Mouse (Mus musculus) frontal cortex, postnatal 10 days (tissue): ENCODE data around the gene Cdc27.
"Not testable (repeated sequence)": the region's sequence is repeated elsewhere in the genome, so short reads cannot be mapped to it uniquely, and the experiment has no call there.

Source experiments
- DNase-seq, 2 experiments: peaks; one replicate each; pipeline ENCODE4 v3.0.0; 2022; ENCODE audit warnings: low spot score in 2 of 2, mixed read lengths in 1 of 2

The Cdc27 gene

DNA sequence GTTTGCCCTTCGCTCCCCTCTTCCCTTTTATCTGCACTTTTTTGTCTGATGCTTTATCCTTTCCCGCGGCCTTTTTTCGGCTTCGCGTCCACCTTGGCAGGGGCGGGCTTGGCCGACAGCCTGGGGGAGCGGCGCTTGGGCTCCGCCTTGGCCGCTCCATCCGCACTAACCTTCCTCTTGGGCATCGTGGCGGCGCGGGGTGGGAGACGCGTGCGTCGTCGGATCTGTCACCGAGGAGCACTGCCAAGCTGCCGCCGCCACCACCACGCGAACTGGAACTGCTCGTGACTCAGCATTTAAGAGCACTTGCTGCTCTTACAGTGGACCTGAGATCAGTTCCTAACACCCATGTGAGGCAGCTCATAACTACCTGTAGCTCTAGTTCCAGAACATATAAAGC lies 21.0 kb upstream of the Cdc27 start:
- not testable (repeated sequence) for DNase-seq

DNA sequence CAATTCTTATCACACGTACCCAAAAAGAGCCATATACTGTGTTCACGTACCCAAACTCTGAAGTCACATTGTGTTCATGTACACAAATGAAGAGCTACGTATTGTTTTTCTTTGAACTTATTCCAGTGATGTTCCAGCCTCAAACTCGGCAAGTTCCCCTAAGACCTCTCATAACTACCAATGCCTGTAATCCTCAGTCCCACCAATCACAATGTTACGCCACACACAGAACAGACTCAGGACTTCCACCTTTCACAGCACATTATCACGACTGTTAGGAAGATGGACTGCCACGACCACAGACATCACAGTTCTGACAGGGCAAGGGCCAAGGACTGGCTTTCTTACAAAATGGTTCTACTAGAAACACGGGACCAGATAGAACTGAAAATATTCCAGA lies 20.1 kb upstream of the Cdc27 start:
- DNase-seq: not testable (repeated sequence)

DNA sequence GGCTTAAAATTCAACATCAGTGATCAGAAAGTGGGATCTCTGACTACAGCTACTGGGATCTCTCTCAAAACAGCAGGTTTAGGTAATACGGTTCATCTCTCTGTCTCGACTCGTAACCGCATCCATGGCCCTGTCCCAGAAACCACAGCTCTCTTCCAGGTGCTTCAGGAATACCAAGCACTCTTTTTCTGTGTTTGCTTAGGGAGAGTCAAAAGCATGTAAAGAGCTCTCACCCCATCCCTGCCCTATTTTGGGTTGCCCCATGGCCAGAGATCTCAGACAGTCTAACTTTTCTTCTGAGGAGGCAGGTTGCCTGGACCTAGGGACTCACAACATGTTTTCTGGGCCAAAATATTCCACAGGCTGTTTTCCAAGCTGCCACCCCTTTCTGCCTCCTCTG lies 17.9 kb upstream of the Cdc27 start:
- DNase-seq: no peak

DNA sequence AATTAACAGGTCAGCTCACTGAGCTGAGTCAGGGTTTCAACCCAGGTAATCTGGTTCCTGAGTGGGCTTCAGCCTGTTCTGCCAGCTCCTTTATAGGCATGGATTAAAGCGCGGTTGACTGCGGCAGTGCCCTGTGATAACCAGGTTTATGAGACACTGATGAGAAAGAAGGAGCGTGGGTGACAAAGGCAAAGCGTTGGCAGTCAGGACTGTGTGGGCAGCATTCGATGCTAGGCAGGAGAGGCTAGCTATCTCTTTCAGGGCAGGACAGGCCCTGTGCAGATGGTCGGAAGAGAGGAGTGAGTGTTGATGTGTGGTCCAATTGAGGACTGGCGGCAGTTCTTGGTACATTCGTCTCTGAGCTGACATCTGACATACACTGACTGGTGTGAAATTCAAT lies 17.3 kb upstream of the Cdc27 start:
- no peak for DNase-seq

DNA sequence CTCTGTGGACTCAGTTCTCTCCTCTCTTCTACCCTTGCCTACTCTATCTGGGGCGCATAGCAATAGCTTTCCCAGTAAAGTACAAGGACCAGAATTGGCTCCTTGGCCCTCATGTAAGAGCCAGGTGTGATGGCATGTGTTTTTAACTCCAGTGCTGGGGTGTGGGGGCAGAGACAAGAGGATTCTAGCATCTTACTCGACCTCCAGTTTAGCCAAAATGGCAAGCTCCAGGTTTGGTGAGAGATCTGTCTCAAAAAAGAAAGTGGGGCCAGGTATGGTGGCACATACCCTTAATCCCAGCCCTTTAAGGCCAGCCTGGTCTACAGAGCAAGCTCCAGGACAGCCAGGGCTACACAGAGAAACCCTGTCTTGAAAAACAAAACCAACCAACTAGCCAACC lies 16.4 kb upstream of the Cdc27 start:
- no peak for DNase-seq

DNA sequence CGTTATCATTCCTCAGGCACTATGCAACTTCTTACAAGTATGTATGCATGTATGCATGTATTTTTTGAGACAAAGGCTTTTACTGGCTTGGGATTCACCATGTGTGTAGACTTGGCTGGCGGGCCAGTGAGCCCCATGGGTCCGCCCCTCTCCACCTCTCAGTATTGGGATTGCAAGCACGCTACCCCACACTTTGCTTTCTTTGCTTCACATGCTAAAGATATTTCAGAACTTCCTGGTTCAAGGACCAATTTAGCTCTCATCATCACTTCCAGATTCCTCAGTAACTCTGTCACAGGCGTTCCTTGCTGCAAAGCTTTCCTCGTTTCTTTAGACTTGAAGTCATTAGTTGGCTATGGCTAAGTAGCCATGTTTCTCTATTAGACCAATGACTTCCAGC lies 15.7 kb upstream of the Cdc27 start:
- DNase-seq: no peak

DNA sequence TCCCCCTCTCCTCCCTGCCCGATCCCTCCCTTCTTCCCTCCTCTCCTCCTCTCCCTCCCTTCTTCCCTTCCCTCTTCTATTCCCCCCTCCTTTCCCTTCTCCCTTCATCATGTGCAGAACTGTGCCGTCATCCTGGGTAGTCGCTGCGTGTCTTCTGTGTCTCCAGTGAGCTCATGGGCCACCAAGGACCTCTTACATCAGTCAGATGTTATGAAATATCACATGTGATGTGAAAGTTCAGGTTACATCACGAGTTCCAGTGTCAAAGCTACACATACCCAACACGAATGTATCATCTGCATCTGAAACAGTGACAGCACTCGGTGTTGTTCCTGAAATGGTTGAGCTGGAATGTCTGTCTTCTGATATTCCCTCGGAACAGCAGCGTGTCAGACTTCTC lies 14.8 kb upstream of the Cdc27 start:
- DNase-seq: no peak

DNA sequence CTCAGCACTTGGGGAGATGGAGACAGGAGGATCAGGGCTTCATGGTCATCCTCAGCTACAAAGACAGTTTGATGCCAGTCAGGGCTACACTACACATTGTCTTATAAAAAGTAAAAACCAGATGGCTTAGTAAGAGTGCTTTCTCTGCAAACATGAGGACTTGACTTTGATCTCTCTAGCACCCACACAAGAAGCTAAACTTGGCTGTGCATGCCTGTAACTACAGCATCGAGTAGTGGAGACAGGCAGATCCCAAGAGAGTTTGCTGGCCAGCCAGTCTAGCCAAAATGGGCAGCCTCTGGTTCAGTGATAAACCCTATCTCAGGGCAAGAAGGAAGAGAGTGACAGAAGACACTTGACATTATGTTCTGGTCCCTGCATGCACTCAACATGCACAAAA lies 13.1 kb upstream of the Cdc27 start:
- DNase-seq: no peak

DNA sequence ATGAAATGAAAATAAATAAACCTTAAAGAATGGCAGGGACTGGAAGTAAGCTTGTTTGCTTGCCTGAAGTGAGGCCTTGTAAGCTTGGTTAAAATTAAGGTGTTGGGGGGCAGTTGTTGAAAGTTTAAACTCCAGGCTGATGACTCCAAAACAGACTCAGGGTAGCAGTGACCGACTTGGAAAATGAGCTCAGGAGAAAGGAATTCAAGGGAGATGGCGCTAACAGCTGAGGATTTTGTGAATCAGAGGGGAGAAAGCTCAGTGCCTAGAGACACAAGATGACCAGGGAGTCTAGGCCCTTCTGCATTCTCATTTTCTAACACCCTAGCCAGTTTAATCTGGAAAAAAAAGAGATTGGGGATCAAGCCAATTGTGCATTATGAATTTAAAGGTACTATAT lies 10.6 kb upstream of the Cdc27 start:
- no peak for DNase-seq

DNA sequence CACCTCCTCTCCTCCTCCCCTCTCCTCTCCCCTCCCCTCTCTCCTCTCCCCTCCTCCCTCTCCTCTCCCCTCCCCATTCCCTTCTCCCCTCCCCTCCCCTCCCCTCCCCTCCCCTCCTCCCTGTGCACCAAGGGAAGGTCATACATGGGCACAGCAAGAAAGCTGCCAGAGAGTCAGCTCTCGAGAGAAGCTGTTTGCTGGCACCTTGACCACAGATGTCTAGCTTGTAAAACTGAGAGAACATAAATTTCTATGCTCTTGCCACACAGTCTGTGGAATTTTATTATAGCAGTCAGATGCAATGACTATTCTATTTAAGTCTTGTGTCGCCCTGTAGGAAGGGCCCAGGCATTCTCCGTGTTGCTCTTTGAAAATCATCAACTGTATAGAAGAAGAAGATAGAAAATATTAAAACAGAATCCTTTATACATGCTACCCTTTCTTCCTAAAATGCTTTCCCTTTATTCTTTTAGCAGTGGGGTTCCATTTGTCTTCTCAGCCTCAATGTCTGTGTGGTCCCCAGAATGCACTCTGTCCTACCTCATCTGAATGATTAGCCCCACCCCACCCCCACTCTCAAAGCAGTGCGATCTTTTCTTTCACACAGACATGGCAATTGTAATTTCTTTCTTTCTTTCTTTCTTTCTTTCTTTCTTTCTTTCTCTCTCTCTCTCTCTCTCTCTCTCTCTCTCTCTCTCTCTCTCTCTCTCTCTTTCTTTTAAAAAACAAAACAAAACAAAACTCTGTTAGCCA lies 8.4 kb upstream of the Cdc27 start:
- no peak for DNase-seq

DNA sequence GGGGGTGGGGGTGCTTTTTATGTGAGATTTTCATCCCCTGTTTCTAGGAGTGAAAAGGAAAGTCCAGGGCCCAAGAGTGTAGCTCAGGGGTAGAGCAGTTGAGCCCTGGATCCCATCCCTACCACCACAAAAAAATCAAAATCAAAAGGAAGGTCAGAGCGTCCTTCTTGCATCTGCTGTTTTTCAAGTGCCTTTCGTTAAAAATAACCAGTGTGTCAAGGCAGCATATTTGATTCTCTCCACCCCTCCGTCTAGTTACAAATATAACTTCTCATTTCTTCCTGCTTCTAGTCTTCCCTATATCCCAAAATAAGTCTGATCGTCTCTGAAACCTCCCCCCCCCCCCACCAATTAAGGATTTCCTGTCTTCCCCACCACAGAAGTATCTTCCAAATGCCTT lies 7.6 kb upstream of the Cdc27 start:
- DNase-seq: no peak

DNA sequence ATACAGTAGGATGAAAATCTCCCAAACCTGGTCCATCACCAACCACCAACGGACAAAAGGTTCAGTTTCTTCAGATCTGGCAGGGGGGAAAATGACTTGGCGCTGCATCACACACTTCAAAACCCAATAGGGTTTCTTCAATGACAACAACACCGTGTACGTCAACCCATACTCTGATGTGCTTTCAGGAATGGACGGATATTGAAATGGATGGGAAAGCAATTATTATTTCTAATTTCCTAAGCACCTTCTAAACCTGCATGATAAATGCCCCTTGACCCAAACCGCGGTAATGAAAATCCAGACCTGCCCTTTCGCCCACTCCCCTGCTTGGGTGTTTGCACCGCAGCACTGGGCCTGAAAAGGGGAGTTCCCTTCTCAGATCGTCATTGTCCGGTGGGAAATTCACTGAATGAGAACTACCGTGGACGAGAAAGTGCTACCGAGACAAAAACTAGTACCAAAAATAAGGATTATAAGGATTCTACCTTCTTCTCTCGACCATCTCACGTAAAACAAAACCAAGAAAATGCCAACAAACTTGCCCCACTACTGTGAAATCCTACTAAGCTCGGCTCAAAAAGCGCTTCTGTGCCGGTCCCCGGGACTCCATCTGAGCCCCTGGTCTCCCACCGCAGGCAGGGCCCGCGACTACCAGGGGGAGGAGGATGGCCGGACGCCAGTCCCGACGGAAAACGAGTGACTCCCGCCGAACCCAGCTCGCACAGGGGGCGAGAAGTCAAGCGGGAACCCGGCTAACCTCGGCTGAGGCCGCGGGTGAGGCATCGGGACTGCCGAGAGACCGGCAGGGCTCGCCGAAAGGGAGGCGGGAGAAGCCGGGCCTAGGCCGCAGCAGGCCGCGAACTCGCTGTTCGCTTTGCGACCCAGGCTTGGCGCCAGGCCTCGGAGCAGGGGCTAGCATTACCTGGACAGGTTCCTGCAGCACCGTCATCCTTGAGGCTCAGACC lies 698 bp downstream of the Cdc27 start:
- DNase-seq: no peak

DNA sequence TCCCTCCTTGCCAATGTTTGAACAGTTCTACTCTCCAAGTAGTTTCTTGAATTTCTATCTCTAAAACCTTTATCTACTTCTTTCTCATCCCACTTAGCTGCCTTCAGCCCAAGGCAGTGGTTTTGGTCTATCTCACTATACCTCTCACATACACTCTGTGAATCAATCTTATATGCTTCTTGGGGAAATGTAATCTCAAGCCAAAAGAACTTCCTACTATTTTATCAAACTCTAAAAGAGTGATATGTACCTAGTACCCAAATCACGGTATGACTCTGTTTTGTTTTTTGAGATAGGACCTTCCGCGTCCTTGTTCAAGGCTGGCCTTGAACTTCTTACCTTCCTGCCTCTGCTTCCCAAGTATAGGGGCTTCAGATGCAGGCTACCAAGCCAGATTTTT lies 2.9 kb downstream of the Cdc27 start:
- DNase-seq: no peak

DNA sequence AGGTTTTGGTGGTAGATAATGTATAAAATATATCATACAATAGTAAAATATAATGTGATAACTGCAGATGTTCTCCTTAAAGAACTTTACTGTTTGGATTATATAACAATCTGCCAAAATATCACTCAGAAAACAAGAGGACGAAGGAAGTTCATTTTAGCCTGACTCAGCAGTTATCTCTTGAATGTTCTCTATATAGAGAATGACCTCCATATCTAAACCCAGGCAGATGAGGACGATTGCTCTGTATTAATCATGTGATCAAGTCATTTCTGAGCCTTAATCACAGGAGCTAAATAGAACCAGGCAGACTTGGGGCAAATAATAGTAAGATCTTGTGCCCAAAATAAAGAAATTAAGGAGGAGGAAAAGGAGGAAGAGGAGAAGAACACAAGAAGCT lies 5.9 kb downstream of the Cdc27 start:
- no peak for DNase-seq

DNA sequence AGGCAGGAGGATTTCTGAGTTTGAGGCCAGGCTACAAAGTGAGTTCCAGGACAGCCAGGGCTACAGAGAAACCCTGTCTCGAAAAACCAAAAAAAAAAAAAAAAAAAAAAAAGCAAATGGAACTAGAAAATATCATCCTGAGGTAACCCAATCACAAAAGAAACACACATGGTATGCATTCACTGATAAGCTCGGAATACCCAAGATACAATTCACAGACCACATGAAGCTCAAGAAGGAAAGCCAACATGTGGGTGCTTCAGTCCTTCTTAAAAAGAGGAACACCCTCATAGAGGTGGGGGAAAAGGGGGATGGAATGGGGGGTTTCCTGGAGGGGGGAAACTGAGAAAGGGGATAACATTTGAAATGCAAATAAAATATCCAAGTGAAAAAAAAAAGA lies 7.1 kb downstream of the Cdc27 start:
- not testable (repeated sequence) for DNase-seq

DNA sequence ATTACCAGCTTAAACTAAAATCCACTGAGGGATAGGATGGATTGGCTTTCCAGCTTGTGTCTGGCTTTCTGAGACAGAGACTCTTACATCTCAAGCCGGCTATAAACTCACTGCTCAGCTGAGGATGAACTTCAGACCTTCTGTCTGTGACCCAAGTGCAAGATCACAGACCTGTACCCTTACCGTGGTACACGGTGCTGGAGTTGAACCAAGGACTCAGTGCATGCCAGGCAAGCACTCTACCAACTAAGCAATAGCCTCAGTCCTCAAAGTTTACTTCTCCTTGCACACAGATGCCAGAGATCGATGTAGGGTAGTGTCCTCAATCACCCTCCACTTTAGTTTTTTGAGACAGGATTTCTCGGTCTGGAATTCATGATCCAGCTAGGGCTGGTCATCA lies 10.6 kb downstream of the Cdc27 start:
- no peak for DNase-seq

DNA sequence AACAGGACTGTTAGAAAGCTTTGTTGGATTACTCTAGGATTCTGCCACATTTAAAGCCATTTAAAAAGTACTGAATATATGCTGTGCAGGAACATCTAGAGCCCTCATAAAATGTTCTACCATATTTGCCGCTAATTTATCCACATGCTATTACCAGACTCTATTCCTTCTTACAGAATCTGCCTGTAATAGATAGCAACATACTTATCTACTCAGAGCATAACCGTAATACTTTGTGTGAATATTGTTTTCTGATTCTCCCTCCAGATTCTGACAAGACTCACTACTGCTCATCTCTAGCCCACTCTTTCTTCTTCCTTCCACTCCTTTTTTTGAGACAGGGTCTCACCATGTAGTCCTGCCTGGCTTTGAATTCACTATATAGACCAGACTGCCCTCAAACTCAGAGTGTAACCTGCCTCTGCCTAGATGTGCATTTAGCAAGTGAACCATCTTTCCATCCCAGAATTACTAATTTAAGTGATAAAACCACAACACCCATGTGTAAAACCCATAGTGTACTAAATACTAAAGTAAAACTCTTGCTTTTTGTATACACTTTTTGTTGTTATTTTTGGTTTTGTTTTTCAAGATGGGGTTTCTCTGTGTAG lies 12.4 kb downstream of the Cdc27 start:
- no peak for DNase-seq

DNA sequence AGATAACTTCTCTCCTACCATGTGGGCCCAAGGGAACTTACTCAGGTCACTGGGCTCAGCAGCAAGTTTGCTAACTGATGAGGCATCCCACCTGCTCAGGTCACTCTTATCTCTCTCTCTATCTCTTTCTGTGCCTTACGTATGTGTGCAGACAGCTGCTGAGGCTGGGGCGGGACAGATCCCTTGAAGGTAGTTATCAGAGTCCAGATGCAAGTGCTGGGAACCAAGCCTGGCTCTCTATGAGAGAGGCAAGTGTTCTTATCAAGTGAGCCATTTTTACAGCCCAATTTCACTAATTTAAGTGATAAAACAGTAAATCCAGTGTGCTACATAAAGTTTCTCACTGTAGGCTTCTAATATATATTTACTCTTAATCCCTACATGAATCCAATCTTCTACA lies 13.6 kb downstream of the Cdc27 start:
- no peak for DNase-seq

DNA sequence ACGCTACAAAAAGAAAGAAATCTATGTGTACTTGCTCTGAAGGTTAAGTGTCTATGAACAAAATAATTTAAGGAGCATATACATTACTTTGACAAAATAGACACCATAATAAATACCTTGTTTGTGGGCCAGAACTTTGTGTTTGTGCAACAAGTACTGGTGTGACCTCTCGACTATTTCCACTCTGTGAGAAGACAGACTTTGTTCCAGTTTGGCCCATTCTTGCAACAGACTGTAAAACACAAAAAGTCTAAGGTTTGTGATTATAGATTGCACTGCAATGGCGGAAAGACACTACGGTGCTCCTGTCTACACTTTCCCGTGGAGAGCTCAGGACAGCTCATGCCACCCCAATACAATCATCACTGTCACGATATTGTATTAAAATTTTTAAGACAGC lies 24.5 kb downstream of the Cdc27 start:
- DNase-seq: no peak

DNA sequence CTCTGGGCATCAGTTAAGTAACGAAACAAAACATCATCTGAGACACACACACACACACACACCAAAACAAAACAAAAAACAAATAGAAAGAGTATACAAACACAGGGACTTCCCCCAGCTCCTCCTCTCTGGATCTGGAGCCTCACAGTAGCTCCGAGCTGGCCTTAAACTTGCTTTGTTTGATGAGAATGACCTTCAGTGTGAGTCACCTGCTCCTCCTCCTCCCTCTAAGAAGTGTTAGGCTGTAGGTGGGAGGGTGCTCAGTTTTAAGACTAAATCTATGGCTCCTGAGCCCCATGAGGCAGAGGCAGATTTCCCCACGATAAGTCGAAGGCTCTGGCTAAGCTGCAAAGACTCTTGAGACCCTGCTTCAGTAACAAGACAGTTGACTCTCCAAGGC lies 38.0 kb downstream of the Cdc27 start:
- DNase-seq: no peak

DNA sequence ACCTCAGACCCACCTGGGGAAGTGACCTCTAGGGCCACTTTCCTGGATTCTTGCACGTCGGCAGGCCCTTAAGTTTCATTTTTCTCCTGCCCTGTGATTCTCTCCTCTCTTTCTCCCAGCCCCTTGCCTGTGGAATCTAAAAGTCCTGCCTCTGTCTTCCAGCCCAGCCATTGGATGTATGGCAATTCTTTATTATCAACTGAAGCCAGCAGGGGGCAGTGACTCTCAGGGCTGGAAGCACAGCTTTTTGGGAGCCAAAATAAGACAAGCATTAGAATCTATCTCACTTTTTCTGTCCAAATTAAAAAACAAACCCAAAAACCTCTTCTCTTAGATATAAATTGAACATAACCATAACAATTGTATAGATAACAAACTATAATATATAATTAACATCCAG lies 39.8 kb downstream of the Cdc27 start:
- DNase-seq: no peak

DNA sequence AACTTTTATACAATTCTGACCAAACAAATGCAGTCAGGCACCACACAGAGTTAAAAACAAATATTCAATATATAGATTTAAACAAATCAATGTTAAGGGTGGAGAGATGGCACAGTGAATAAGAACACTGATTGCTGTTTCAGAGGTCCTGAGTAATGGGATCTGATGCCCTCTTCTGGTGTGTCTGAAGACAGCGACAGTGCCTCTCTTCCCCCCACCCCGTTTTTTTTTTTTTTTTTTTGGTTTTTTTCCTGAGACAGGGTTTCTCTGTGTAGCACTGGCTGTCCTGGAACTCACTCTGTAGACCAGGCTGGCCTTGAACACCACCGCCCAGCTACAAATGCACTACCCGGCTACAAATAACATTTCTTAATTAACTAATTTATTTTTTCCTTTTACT lies 42.0 kb downstream of the Cdc27 start:
- no peak for DNase-seq

DNA sequence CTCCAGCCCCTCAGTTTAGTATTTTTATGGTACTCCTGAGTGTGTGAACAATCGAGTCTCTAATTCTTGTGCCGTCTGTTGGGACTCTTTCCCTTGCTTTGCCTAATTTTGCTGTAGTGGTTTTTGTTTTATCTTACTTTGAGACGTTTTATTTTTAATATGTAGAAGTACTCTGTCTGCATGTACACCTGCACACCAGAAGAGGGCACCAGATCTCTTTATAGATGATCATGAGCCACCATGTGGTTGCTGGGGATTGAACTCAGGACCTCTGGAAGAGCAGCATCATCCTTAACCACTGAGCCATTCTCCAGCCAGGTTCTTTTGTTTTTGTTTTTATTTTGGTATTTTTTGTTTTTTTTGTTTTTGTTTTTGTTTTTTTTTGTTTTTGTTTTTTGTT lies 62.1 kb downstream of the Cdc27 start:
- no peak for DNase-seq
